Mouse (Mus musculus): ENCODE measurements around the gene Tatdn3. TPM values are rescaled to one million over a fixed set of nuclear protein-coding genes. Genes with fewer than 3 reads are reported as not detected.

The Tatdn3 gene
- polyA plus RNA-seq, 1 experiment: 5.2 TPM

- Histone ChIP-seq H3K4me3 (ENCODE audit: control insufficient read depth, insufficient read depth, low read length) (no peak overlapping the region), H3K4me1 (replicated peaks; ENCODE audit: control insufficient read depth, insufficient read depth, low read length) (peaks cover under 1% of the 10 kb centered on the region; the same call in 1 of the 2 replicates), H3K27ac (ENCODE audit: control insufficient read depth, insufficient read depth, low read length) (no peak overlapping the region), H3K36me3 (ENCODE audit: control insufficient read depth, insufficient read depth, low read length) (no peaks in the 10 kb centered on the region), H3K27me3 (ENCODE audit: control insufficient read depth, insufficient read depth, low read length) (no peaks in the 10 kb centered on the region; the same call in 1 of the 2 replicates)
- WGBS: 92% methylated on average over 8 of the region's 8 CpGs
- no peak for DNase-seq
- TF ChIP-seq POLR2A (IDR thresholded peaks at IDR 0.05; ENCODE audit: control insufficient read depth, extremely low read depth, insufficient read depth, low read length, poor library complexity): no peak
- no peak for TF ChIP-seq CTCF (IDR thresholded peaks at IDR 0.05; ENCODE audit: borderline replicate concordance, control insufficient read depth, extremely low read depth, insufficient read depth, low read length, poor library complexity)
Observed at GRCm38 (mm10) chr1:191092050-191092449, 29.3 kb upstream of the Tatdn3 start.

DNA sequence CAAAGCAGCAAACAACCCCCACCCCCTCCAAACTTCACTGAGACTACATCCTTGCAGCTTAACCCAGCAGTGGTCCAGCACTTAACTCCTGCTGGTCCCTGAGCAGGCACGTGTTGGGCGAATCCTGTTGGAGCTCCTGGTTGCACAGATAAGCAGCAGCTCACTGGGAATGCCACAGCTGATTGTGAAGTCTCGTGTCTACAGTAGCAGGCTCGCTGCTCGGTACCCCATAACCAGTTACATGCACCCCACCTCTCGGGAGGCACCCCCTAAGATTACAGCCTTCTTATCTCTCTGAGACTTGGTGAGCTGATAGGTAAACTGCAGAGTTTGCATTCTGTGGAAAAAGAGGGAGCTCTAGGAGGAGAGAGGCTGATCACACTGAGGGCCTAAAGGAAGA is 26.6 kb upstream of the Tatdn3 start:
- Histone ChIP-seq H3K4me3 (ENCODE audit: control insufficient read depth, insufficient read depth, low read length) (no peak overlapping the region), H3K27ac (ENCODE audit: control insufficient read depth, insufficient read depth, low read length) (no peak overlapping the region), H3K4me1 (replicated peaks; ENCODE audit: control insufficient read depth, insufficient read depth, low read length) (no peaks in the 10 kb centered on the region), H3K27me3 (ENCODE audit: control insufficient read depth, insufficient read depth, low read length) (no peaks in the 10 kb centered on the region), H3K36me3 (ENCODE audit: control insufficient read depth, insufficient read depth, low read length) (no peaks in the 10 kb centered on the region)
- whole genome bisulfite sequencing: 94% methylated on average over 6 of the region's 6 CpGs
- no peak for DNase-seq
- TF ChIP-seq POLR2A (IDR thresholded peaks at IDR 0.05; ENCODE audit: control insufficient read depth, extremely low read depth, insufficient read depth, low read length, poor library complexity) (no peak), CTCF (IDR thresholded peaks at IDR 0.05; ENCODE audit: borderline replicate concordance, control insufficient read depth, extremely low read depth, insufficient read depth, low read length, poor library complexity) (no peak)

- WGBS: 41% methylated on average over 5 of the region's 5 CpGs
- no peaks in the 10 kb centered on the region for H3K36me3 ChIP-seq (ENCODE audit: control insufficient read depth, insufficient read depth, low read length)
- no peaks in the 10 kb centered on the region for H3K27me3 ChIP-seq (ENCODE audit: control insufficient read depth, insufficient read depth, low read length)
- H3K4me3 ChIP-seq (ENCODE audit: control insufficient read depth, insufficient read depth, low read length): no peak overlapping the region
- H3K4me1 ChIP-seq (replicated peaks; ENCODE audit: control insufficient read depth, insufficient read depth, low read length): no peaks in the 10 kb centered on the region
- no peak for DNase-seq
- no peak overlapping the region for H3K27ac ChIP-seq (ENCODE audit: control insufficient read depth, insufficient read depth, low read length)
- no peak for TF ChIP-seq POLR2A (IDR thresholded peaks at IDR 0.05; ENCODE audit: control insufficient read depth, extremely low read depth, insufficient read depth, low read length, poor library complexity)
- TF ChIP-seq CTCF (IDR thresholded peaks at IDR 0.05; ENCODE audit: borderline replicate concordance, control insufficient read depth, extremely low read depth, insufficient read depth, low read length, poor library complexity): no peak
Observed at GRCm38 (mm10) chr1:191087955-191088354, 25.2 kb upstream of the Tatdn3 start.

DNA sequence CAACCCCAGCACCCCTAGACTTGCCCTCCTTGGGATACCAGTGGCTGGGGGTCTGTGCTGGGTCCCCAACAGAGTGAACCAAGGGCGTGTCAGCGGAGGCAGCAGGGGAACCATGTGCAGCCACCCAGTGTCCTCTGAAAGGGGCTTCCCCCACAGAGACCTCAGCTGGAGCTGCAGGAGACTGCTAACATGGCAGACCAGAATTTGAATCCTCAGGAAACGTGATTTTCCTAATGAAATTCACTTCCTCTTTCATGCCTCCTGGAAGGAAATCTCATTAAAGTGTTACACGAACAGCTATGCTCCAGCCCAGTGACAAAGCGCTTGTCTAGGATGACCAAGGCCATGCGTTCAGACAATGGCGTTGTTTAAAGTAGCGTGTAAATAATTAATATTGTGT is 24.2 kb upstream of the Tatdn3 start:
- 91% methylated on average over 8 of the region's 8 CpGs for WGBS
- Histone ChIP-seq H3K36me3 (ENCODE audit: control insufficient read depth, insufficient read depth, low read length) (peaks cover 6% of the 10 kb centered on the region; the same call in 1 of the 2 replicates), H3K4me1 (replicated peaks; ENCODE audit: control insufficient read depth, insufficient read depth, low read length) (no peaks in the 10 kb centered on the region), H3K27me3 (ENCODE audit: control insufficient read depth, insufficient read depth, low read length) (no peaks in the 10 kb centered on the region), H3K27ac (ENCODE audit: control insufficient read depth, insufficient read depth, low read length) (no peak overlapping the region), H3K4me3 (ENCODE audit: control insufficient read depth, insufficient read depth, low read length) (no peak overlapping the region)
- TF ChIP-seq POLR2A (IDR thresholded peaks at IDR 0.05; ENCODE audit: control insufficient read depth, extremely low read depth, insufficient read depth, low read length, poor library complexity) (no peak), CTCF (IDR thresholded peaks at IDR 0.05; ENCODE audit: borderline replicate concordance, control insufficient read depth, extremely low read depth, insufficient read depth, low read length, poor library complexity) (no peak)
- DNase-seq: no peak

- TF ChIP-seq POLR2A (IDR thresholded peaks at IDR 0.05; ENCODE audit: control insufficient read depth, extremely low read depth, insufficient read depth, low read length, poor library complexity): no peak
- TF ChIP-seq CTCF (IDR thresholded peaks at IDR 0.05; ENCODE audit: borderline replicate concordance, control insufficient read depth, extremely low read depth, insufficient read depth, low read length, poor library complexity): no peak
- no peak overlapping the region for H3K4me3 ChIP-seq (ENCODE audit: control insufficient read depth, insufficient read depth, low read length)
- 60% methylated on average over 7 of the region's 7 CpGs for WGBS
- no peak overlapping the region for H3K27ac ChIP-seq (ENCODE audit: control insufficient read depth, insufficient read depth, low read length)
- peaks cover 12% of the 10 kb centered on the region; the same call in 1 of the 2 replicates for H3K36me3 ChIP-seq (ENCODE audit: control insufficient read depth, insufficient read depth, low read length)
- H3K4me1 ChIP-seq (replicated peaks; ENCODE audit: control insufficient read depth, insufficient read depth, low read length): no peaks in the 10 kb centered on the region
- no peak for DNase-seq
- no peaks in the 10 kb centered on the region for H3K27me3 ChIP-seq (ENCODE audit: control insufficient read depth, insufficient read depth, low read length)
Observed at GRCm38 (mm10) chr1:191086304-191086878, 23.7 kb upstream of the Tatdn3 start.

GRCm38 (mm10) chr1:191085597-191085996 is 22.9 kb upstream of the Tatdn3 start:
- no peak for DNase-seq
- Histone ChIP-seq H3K27ac (ENCODE audit: control insufficient read depth, insufficient read depth, low read length) (no peak overlapping the region), H3K4me1 (replicated peaks; ENCODE audit: control insufficient read depth, insufficient read depth, low read length) (no peaks in the 10 kb centered on the region), H3K27me3 (ENCODE audit: control insufficient read depth, insufficient read depth, low read length) (no peaks in the 10 kb centered on the region), H3K36me3 (ENCODE audit: control insufficient read depth, insufficient read depth, low read length) (peaks cover 16% of the 10 kb centered on the region; the same call in 1 of the 2 replicates), H3K4me3 (ENCODE audit: control insufficient read depth, insufficient read depth, low read length) (no peak overlapping the region)
- TF ChIP-seq CTCF (IDR thresholded peaks at IDR 0.05; ENCODE audit: borderline replicate concordance, control insufficient read depth, extremely low read depth, insufficient read depth, low read length, poor library complexity) (no peak), POLR2A (IDR thresholded peaks at IDR 0.05; ENCODE audit: control insufficient read depth, extremely low read depth, insufficient read depth, low read length, poor library complexity) (no peak)
- 47% methylated on average over 12 of the region's 12 CpGs for WGBS

Data from thymus, adult 2 months (tissue).